Mouse (Mus musculus) limb, embryonic 15.5 days (tissue): ENCODE results near the gene Mxd4. TPM values are rescaled to one million over a fixed set of nuclear protein-coding genes. Genes with fewer than 3 reads are reported as not detected.

Experiments
- ATAC-seq: fragments of 200-750 bp; cut with Nextera tagmentation; 2 replicates; pipeline ENCODE4 v1.8.0; 2017; ENCODE audit warnings: low read depth, moderate TSS enrichment; ENCODE audit not compliant: insufficient number of reproducible peaks, low FRiP score, low TSS enrichment
- H3K27ac ChIP-seq: fragments of 300-500 bp; sonication (generic); 2 replicates; pipeline ENCODE4 v1.5.1; 2015; ENCODE audit warnings: moderate library complexity, mild to moderate bottlenecking, inconsistent platforms
- H3K27me3 ChIP-seq: fragments of 300-500 bp; sonication (generic); 2 replicates; pipeline ENCODE4 v1.6.1; 2015; ENCODE audit warnings: inconsistent platforms
- H3K36me3 ChIP-seq: fragments of 300-500 bp; sonication (generic); 2 replicates; pipeline ENCODE4 v1.6.1; 2015; ENCODE audit warnings: inconsistent platforms
- H3K4me1 ChIP-seq: fragments of 300-500 bp; sonication (generic); 2 replicates; pipeline ENCODE4 v1.6.1; 2015; ENCODE audit warnings: inconsistent platforms
- H3K4me2 ChIP-seq: fragments of 300-500 bp; sonication (generic); 2 replicates; pipeline ENCODE4 v1.6.1; 2015; ENCODE audit warnings: mild to moderate bottlenecking, inconsistent platforms
- H3K4me3 ChIP-seq: fragments of 300-500 bp; sonication (generic); 2 replicates; pipeline ENCODE4 v1.5.1; 2015; ENCODE audit warnings: mild to moderate bottlenecking, inconsistent platforms
- H3K9ac ChIP-seq: fragments of 300-500 bp; sonication (generic); 2 replicates; pipeline ENCODE4 v1.6.1; 2015; ENCODE audit warnings: inconsistent platforms
- H3K9me3 ChIP-seq: fragments of 300-500 bp; sonication (generic); 2 replicates; pipeline ENCODE4 v1.6.1; 2016; ENCODE audit warnings: inconsistent platforms
- WGBS: fragments of 180-500 bp; shearing (Covaris S2); methylation state at CpG from one replicate; pipeline ENCODE4 v1.1.7; 2015; 5-methylcytosine and 5-hydroxymethylcytosine counted together
- polyA plus RNA-seq: library from polyadenylated mRNA; unstranded; fragments of >200 nt; fragmentation: Nextera tagmentation; extraction: Ambion mirVana; gene quantifications from 2 replicates; pipeline ENCODE4 v1.2.1, GENCODE M21; 2015

Mxd4 gene
- polyA plus RNA-seq, 1 experiment from 2014 or later = 42.4 TPM

- Histone ChIP-seq H3K36me3 (no peaks in the 10 kb centered on the region), H3K9me3 (no peaks in the 10 kb centered on the region), H3K9ac (no peak overlapping the region), H3K4me1 (peaks cover 1% of the 10 kb centered on the region), H3K27ac (no peak overlapping the region), H3K4me3 (no peak overlapping the region), H3K4me2 (no peak overlapping the region), H3K27me3 (0 out of 2 replicates have a peak, but pooled peaks cover 4% of the 10 kb centered on the region)
- ATAC-seq = no peak
- 68% methylated on average over 5 of the region's 5 CpGs for WGBS
Measured at GRCm38 (mm10) chr5:34218672-34219071, 31.2 kb upstream of the Mxd4 start.

GRCm38 (mm10) chr5:34217756-34218155, 30.2 kb upstream of the Mxd4 start:
- Histone ChIP-seq H3K4me1 (peaks cover 5% of the 10 kb centered on the region), H3K9me3 (no peaks in the 10 kb centered on the region), H3K4me2 (no peak overlapping the region), H3K27ac (no peak overlapping the region), H3K27me3 (0 out of 2 replicates have a peak, but pooled peaks cover 4% of the 10 kb centered on the region), H3K4me3 (no peak overlapping the region), H3K36me3 (no peaks in the 10 kb centered on the region), H3K9ac (no peak overlapping the region)
- no peak for ATAC-seq
- WGBS = 55% methylated on average over 9 of the region's 9 CpGs

DNA sequence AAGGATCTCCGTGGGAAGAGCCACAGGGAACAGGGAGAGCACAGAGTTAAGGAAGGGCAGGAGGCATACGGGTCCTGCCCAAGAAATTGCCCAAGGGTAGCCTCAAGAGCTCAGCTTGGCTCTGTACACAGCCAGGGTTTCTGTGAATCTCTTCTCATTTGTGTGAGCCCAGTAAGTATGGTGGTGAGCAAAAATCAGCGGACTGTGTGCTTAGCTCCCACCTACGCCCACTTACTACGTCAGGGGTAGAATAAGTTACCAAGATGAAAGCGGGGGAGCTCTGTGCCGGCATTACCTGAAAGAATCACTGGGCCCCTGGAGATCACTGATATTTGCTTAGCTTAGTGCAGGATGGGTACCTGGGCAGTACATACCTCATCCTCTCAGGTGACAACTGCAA, 28.5 kb upstream of the Mxd4 start:
- WGBS = 81% methylated on average over 7 of the region's 7 CpGs
- peaks cover 5% of the 10 kb centered on the region for H3K4me1 ChIP-seq
- no peaks in the 10 kb centered on the region for H3K9me3 ChIP-seq
- 0 out of 2 replicates have a peak, but pooled peaks cover 4% of the 10 kb centered on the region for H3K27me3 ChIP-seq
- H3K4me2 ChIP-seq = no peak overlapping the region
- ATAC-seq = no peak
- no peak overlapping the region for H3K27ac ChIP-seq
- H3K9ac ChIP-seq = no peak overlapping the region
- no peak overlapping the region for H3K4me3 ChIP-seq
- no peaks in the 10 kb centered on the region for H3K36me3 ChIP-seq

- no peak overlapping the region for H3K4me2 ChIP-seq
- H3K27ac ChIP-seq = no peak overlapping the region
- H3K4me3 ChIP-seq = no peak overlapping the region
- ATAC-seq = no peak
- H3K9me3 ChIP-seq = no peaks in the 10 kb centered on the region
- 68% methylated on average over 8 of the region's 8 CpGs for WGBS
- no peak overlapping the region for H3K9ac ChIP-seq
- no peaks in the 10 kb centered on the region for H3K36me3 ChIP-seq
- 0 out of 2 replicates have a peak, but pooled peaks cover 4% of the 10 kb centered on the region for H3K27me3 ChIP-seq
- H3K4me1 ChIP-seq = peaks cover 5% of the 10 kb centered on the region
Measured at GRCm38 (mm10) chr5:34213659-34214058, 26.1 kb upstream of the Mxd4 start.

DNA sequence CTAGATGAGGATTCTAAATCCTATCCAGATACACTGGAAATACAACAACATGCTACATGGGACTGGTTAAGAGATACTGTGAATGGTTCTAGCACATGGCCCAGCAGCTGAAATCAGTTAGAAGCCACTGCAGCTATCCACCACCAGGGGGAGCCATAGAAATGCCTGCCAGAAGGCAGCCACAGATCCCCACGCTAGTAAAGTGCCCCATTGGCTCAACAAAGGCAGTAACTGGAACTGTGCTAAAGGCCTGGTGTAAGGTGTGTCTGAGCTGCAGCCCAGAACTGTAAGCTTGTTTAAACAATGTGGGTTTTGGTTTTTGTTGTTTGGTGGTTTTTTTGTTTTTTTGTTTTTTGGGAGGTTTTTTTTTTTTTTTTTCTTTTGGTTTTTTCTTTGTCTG, 22.8 kb upstream of the Mxd4 start:
- peak; percentile 77; the same call in 1 of the 2 replicates for ATAC-seq
- Histone ChIP-seq H3K9me3 (no peaks in the 10 kb centered on the region), H3K36me3 (no peaks in the 10 kb centered on the region), H3K27me3 (no peaks in the 10 kb centered on the region), H3K4me2 (no peak overlapping the region), H3K4me3 (no peak overlapping the region), H3K4me1 (peaks cover 5% of the 10 kb centered on the region), H3K27ac (no peak overlapping the region), H3K9ac (no peak overlapping the region)
- WGBS = 0% methylated on average over 1 of the region's 1 CpGs

DNA sequence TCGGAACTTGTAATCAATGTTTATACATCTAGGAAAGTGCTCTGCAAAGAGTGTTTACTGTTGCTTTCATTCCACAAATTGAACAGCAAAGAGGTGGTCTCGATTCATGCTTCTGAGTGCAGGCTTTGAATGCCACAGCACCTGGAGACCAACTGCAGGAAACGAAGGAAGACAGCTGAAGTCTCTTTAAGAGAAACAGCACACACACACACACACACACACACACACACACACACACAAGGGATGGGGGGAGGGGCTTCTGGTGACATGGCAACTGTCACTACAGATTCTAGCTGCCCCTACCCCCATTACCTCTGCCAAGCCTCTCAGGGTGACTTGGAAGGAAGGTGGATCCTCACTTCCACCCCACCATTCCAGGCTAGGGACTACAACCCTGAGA, 20.0 kb upstream of the Mxd4 start:
- no peaks in the 10 kb centered on the region for H3K4me1 ChIP-seq
- H3K4me2 ChIP-seq = no peak overlapping the region
- no peaks in the 10 kb centered on the region for H3K27me3 ChIP-seq
- H3K4me3 ChIP-seq = no peak overlapping the region
- no peaks in the 10 kb centered on the region for H3K9me3 ChIP-seq
- H3K36me3 ChIP-seq = no peaks in the 10 kb centered on the region
- no peak overlapping the region for H3K27ac ChIP-seq
- H3K9ac ChIP-seq = no peak overlapping the region
- 23% methylated on average over 3 of the region's 3 CpGs for WGBS
- no peak for ATAC-seq

DNA sequence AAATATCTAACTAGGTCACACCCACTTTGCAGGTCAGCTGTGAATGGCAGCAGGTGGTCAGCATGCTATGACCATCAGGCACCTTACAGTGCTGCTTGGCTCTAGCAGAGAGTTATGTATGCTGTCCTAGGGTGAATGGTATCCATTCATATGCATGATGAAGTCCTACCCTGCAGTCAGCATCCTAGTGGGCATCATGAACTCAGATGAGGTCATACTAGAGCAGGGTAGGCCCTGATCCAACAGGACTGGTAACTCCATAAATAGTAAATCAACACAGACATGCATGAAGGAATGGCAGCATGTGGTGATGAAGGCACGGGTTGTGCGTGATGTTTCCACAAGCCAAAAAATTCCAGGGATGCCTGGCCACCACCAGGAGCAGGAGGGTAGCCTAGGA, 18.3 kb upstream of the Mxd4 start:
- no peak overlapping the region for H3K4me3 ChIP-seq
- WGBS = 59% methylated on average over 2 of the region's 2 CpGs
- no peak overlapping the region for H3K4me2 ChIP-seq
- H3K36me3 ChIP-seq = no peaks in the 10 kb centered on the region
- H3K4me1 ChIP-seq = no peaks in the 10 kb centered on the region
- ATAC-seq = no peak
- H3K9me3 ChIP-seq = no peaks in the 10 kb centered on the region
- no peak overlapping the region for H3K9ac ChIP-seq
- no peaks in the 10 kb centered on the region for H3K27me3 ChIP-seq
- no peak overlapping the region for H3K27ac ChIP-seq

DNA sequence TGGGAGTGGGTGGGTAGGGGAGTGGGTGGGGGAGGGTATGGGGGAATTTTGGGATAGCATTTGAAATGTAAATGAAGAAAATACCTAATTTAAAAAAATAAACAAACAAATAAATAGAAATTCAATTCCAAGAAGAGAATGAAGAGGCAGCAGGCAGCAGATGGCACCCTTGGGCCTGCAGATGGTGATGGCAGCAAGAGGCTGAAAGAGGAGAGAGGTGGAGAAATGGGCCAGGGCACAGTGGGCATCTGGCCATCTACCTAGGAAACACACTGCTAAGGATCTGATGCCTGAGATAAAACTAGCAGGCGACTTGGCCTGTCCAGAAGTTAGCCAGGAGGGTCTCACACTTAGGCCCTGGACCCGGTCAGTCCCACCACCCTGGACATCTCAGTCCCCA, 17.4 kb upstream of the Mxd4 start:
- no peak overlapping the region for H3K4me2 ChIP-seq
- ATAC-seq = no peak
- no peaks in the 10 kb centered on the region for H3K36me3 ChIP-seq
- H3K9me3 ChIP-seq = no peaks in the 10 kb centered on the region
- WGBS = 80% methylated on average over 2 of the region's 2 CpGs
- no peak overlapping the region for H3K27ac ChIP-seq
- H3K4me3 ChIP-seq = no peak overlapping the region
- H3K27me3 ChIP-seq = no peaks in the 10 kb centered on the region
- H3K9ac ChIP-seq = no peak overlapping the region
- H3K4me1 ChIP-seq = no peaks in the 10 kb centered on the region

- ATAC-seq = no peak
- H3K9ac ChIP-seq = no peak overlapping the region
- no peaks in the 10 kb centered on the region for H3K36me3 ChIP-seq
- no peaks in the 10 kb centered on the region for H3K27me3 ChIP-seq
- H3K4me1 ChIP-seq = no peaks in the 10 kb centered on the region
- H3K27ac ChIP-seq = no peak overlapping the region
- H3K4me2 ChIP-seq = no peak overlapping the region
- no peaks in the 10 kb centered on the region for H3K9me3 ChIP-seq
- H3K4me3 ChIP-seq = no peak overlapping the region
- 87% methylated on average over 4 of the region's 4 CpGs for WGBS
Measured at GRCm38 (mm10) chr5:34202006-34202405, 14.5 kb upstream of the Mxd4 start.

GRCm38 (mm10) chr5:34201396-34201795, 13.9 kb upstream of the Mxd4 start:
- Histone ChIP-seq H3K4me1 (no peaks in the 10 kb centered on the region), H3K27me3 (no peaks in the 10 kb centered on the region), H3K36me3 (no peaks in the 10 kb centered on the region), H3K9me3 (no peaks in the 10 kb centered on the region), H3K27ac (no peak overlapping the region), H3K4me2 (no peak overlapping the region), H3K9ac (no peak overlapping the region), H3K4me3 (no peak overlapping the region)
- no peak for ATAC-seq
- 69% methylated on average over 2 of the region's 2 CpGs for WGBS

- no peaks in the 10 kb centered on the region for H3K36me3 ChIP-seq
- H3K4me2 ChIP-seq = no peak overlapping the region
- no peaks in the 10 kb centered on the region for H3K27me3 ChIP-seq
- H3K4me1 ChIP-seq = no peaks in the 10 kb centered on the region
- no peak for ATAC-seq
- no peaks in the 10 kb centered on the region for H3K9me3 ChIP-seq
- 82% methylated on average over 6 of the region's 6 CpGs for WGBS
- H3K9ac ChIP-seq = no peak overlapping the region
- H3K4me3 ChIP-seq = no peak overlapping the region
- no peak overlapping the region for H3K27ac ChIP-seq
Measured at GRCm38 (mm10) chr5:34198615-34199014, 11.1 kb upstream of the Mxd4 start.

DNA sequence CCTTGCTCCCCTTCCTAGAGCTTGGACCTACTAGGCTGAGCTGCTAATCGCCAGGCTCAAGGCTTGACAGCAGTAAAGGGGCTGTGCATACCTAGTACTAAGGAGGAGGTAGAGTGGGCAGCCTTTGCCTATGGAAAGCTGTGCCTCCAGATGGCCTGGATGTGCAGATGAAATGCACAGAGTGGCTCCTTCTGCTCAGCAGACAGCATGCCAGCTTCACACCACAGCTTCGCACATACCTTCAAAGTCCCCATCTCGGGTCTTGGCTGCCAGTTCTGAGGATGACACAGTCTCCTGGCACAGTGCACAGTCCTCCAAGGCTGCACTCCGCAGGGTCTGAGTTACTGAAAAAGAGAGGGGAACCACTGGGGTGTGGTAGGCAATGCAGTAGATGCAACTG, 9.7 kb upstream of the Mxd4 start:
- no peak overlapping the region for H3K9ac ChIP-seq
- ATAC-seq = no peak
- H3K27ac ChIP-seq = no peak overlapping the region
- H3K4me2 ChIP-seq = no peak overlapping the region
- no peak overlapping the region for H3K4me3 ChIP-seq
- no peaks in the 10 kb centered on the region for H3K36me3 ChIP-seq
- 70% methylated on average over 4 of the region's 4 CpGs for WGBS
- H3K9me3 ChIP-seq = no peaks in the 10 kb centered on the region
- H3K4me1 ChIP-seq = no peaks in the 10 kb centered on the region
- H3K27me3 ChIP-seq = no peaks in the 10 kb centered on the region

GRCm38 (mm10) chr5:34196423-34196822, 8.9 kb upstream of the Mxd4 start:
- Histone ChIP-seq H3K4me3 (no peak overlapping the region), H3K27me3 (no peaks in the 10 kb centered on the region), H3K36me3 (no peaks in the 10 kb centered on the region), H3K9ac (no peak overlapping the region), H3K4me1 (no peaks in the 10 kb centered on the region), H3K4me2 (no peak overlapping the region), H3K27ac (no peak overlapping the region), H3K9me3 (no peaks in the 10 kb centered on the region)
- 75% methylated on average over 7 of the region's 7 CpGs for WGBS
- ATAC-seq = no peak
